Mouse (Mus musculus) heart, postnatal 36 days (tissue): ENCODE results near the gene Gm20390. TPM values are rescaled to one million over a fixed set of nuclear protein-coding genes. Genes with fewer than 3 reads are reported as not detected.

ENCODE experiments used
- DNase-seq, 2 experiments: peaks; one replicate each; pipeline ENCODE4 v3.0.0; 2021 to 2022
- intact Hi-C: fragments of 180-260 bp; cut with DNase I; formaldehyde crosslinking; loops from one replicate; pipeline ENCODE4 v1.15.1; 2025
- total RNA-seq, 2 experiments: library from RNA; stranded (reverse); gene quantifications; 2 replicates each; pipeline ENCODE4 v1.2.3; 2021

The Gm20390 gene
- total RNA-seq, 2 experiments from 2014 or later = 16.3 to 18.0 TPM

GRCm38 (mm10) chr11:93907839-93908238, 60.3 kb downstream of the Gm20390 start:
- intact Hi-C loops = no loop called here

GRCm38 (mm10) chr11:93906834-93907233, 61.3 kb downstream of the Gm20390 start:
- intact Hi-C loops = no loop called here
- no peak for DNase-seq

More at GRCm38 (mm10) chr11:93907839-93908238, 60.3 kb downstream of the Gm20390 start:
- no peak for DNase-seq

Other genes starting within 250 kb of the Gm20390 start
- 1 to 10 TPM; 9.7 to 10.0 TPM for gene Utp18, start 82.5 kb downstream of the Gm20390 start, total RNA-seq
- 10 to 100 TPM; 14.5 to 18.1 TPM for gene Mbtd1, start 82.4 kb downstream of the Gm20390 start, total RNA-seq
- 1,000 to 10,000 TPM; 1,044 to 1,128 TPM for gene Nme2, start 12.0 kb downstream of the Gm20390 start, total RNA-seq
- gene Nme1, start 228 bp upstream of the Gm20390 start, total RNA-seq = 10 to 100 TPM; 10.0 to 12.0 TPM
- gene Spag9, start 27.8 kb upstream of the Gm20390 start, total RNA-seq = 100 to 1,000 TPM; 147 to 159 TPM
- gene Tob1, start 243.2 kb upstream of the Gm20390 start, total RNA-seq = 10 to 100 TPM; 53.0 to 55.2 TPM